Mouse (Mus musculus) embryonic facial prominence, embryonic 13.5 days (tissue): Measurements from ENCODE around the gene Macrod2. TPM values are rescaled to one million over a fixed set of nuclear protein-coding genes. Genes with fewer than 3 reads are reported as not detected.

Experiments used
- polyA plus RNA-seq: library from polyadenylated mRNA; unstranded; fragments of >200 nt; fragmentation: Nextera tagmentation; extraction: Ambion mirVana; gene quantifications from 2 replicates; pipeline ENCODE4 v1.2.1, GENCODE M21; 2015

Macrod2 gene
- polyA plus RNA-seq, 1 experiment from 2014 or later: 44.8 TPM

Other genes starting within 250 kb of the Macrod2 start
- gene Gm17374, start 243.3 kb upstream of the Macrod2 start, polyA plus RNA-seq: not detected in 2 replicates
- 31.7 and 32.1 TPM in 2 replicates for gene Esf1, start 224.7 kb upstream of the Macrod2 start, polyA plus RNA-seq
- 32.8 and 34.0 TPM in 2 replicates for gene Ndufaf5, start 224.7 kb upstream of the Macrod2 start, polyA plus RNA-seq
- not detected in 2 replicates for gene Sel1l2, start 5.6 kb upstream of the Macrod2 start, polyA plus RNA-seq